Mouse (Mus musculus) midbrain, embryonic 14.5 days (tissue): Measurements from ENCODE around the gene Tnfaip2. TPM values are rescaled to one million over a fixed set of nuclear protein-coding genes. Genes with fewer than 3 reads are reported as not detected.

Experiments used
- ATAC-seq: fragments of 200-750 bp; cut with Nextera tagmentation; 2 replicates; pipeline ENCODE4 v1.8.0; 2017; ENCODE audit warnings: moderate number of reproducible peaks, moderate library complexity; ENCODE audit not compliant: low FRiP score, low TSS enrichment
- DNase-seq: peaks from one replicate; pipeline ENCODE4 v3.0.0-alpha.2; 2015
- H3K27ac ChIP-seq: fragments of 300-500 bp; sonication (generic); replicated peaks from 2 replicates; pipeline ENCODE4 v1.5.1; 2014; ENCODE audit warnings: mild to moderate bottlenecking, low read depth, low read length, moderate library complexity
- H3K27me3 ChIP-seq: fragments of 300-500 bp; sonication (generic); 2 replicates; pipeline ENCODE4 v1.6.1; 2014; ENCODE audit warnings: low read length, control low read depth, mixed read lengths; ENCODE audit not compliant: control insufficient read depth, insufficient read depth
- H3K36me3 ChIP-seq: fragments of 300-500 bp; sonication (generic); 2 replicates; pipeline ENCODE4 v1.6.1; 2014; ENCODE audit warnings: low read length, control low read depth; ENCODE audit not compliant: control insufficient read depth, insufficient read depth
- H3K4me1 ChIP-seq: fragments of 300-500 bp; sonication (generic); 2 replicates; pipeline ENCODE4 v1.6.1; 2014; ENCODE audit warnings: mild to moderate bottlenecking, antibody characterized with exemption, low read length, control low read depth; ENCODE audit not compliant: control insufficient read depth, insufficient read depth
- H3K4me2 ChIP-seq: fragments of 300-500 bp; sonication (generic); 2 replicates; pipeline ENCODE4 v1.6.1; 2014; ENCODE audit warnings: mild to moderate bottlenecking, low read length, moderate library complexity
- H3K4me3 ChIP-seq: fragments of 300-500 bp; sonication (generic); replicated peaks from 2 replicates; pipeline ENCODE4 v1.5.1; 2014; ENCODE audit warnings: low read depth, low read length
- H3K9ac ChIP-seq: fragments of 300-500 bp; sonication (generic); replicated peaks from 2 replicates; pipeline ENCODE4 v1.6.1; 2014; ENCODE audit warnings: mild to moderate bottlenecking, low read length, moderate library complexity
- H3K9me3 ChIP-seq: fragments of 300-500 bp; sonication (generic); 2 replicates; pipeline ENCODE4 v1.6.1; 2016; ENCODE audit warnings: low read length, control low read depth, mixed read lengths; ENCODE audit not compliant: control insufficient read depth
- whole genome bisulfite sequencing: fragments of 180-500 bp; shearing (Covaris S2); extraction: QIAGEN DNeasy Blood & Tissue Kit; methylation state at CpG from one replicate; pipeline ENCODE4 v1.1.7; 2014; 5-methylcytosine and 5-hydroxymethylcytosine counted together
- polyA plus RNA-seq: library from polyadenylated mRNA; unstranded; fragments of >200 nt; fragmentation: Nextera tagmentation; extraction: Ambion mirVana; gene quantifications from 2 replicates; pipeline ENCODE4 v1.2.1, GENCODE M21; 2014

The Tnfaip2 gene
- polyA plus RNA-seq, 1 experiment from 2014 or later = 0.82 TPM

DNA sequence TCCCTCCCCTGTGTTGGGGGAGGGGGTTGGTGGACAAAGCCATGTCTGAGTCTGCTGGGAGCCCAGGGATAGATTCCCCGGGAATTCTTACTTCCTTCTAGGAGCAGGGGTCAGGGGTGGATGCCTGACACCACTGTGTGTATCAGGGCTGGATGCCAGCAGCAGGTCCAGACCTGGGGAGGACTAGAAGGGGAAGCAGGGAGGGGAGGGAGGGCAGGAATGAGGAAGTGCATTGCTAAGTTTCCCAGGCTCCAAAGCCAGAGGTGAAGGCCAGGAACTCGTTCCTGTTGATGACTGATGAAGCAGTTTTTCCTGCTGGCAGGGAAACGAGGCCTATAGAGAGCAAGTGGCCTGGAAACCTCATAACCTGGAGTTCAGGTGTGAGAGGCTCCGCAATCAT, 10.2 kb upstream of the Tnfaip2 start:
- H3K36me3 ChIP-seq = no peaks in the 10 kb centered on the region
- peaks cover 22% of the 10 kb centered on the region for H3K4me1 ChIP-seq
- 27% methylated on average over 4 of the region's 4 CpGs for WGBS
- no peak overlapping the region for H3K27ac ChIP-seq
- no peak overlapping the region for H3K9ac ChIP-seq
- ATAC-seq (no peak), DNase-seq (no peak)
- no peak overlapping the region for H3K4me2 ChIP-seq
- H3K9me3 ChIP-seq = no peaks in the 10 kb centered on the region
- no peak overlapping the region for H3K4me3 ChIP-seq
- H3K27me3 ChIP-seq = peaks cover 49% of the 10 kb centered on the region

GRCm38 (mm10) chr12:111432751-111433331, 9.4 kb upstream of the Tnfaip2 start:
- Histone ChIP-seq H3K27me3 (peaks cover 41% of the 10 kb centered on the region), H3K9me3 (no peaks in the 10 kb centered on the region), H3K4me1 (peaks cover 22% of the 10 kb centered on the region), H3K27ac (no peak overlapping the region), H3K4me2 (no peak overlapping the region), H3K36me3 (no peaks in the 10 kb centered on the region), H3K9ac (no peak overlapping the region), H3K4me3 (no peak overlapping the region)
- DNase-seq (no peak), ATAC-seq (no peak)
- WGBS = 72% methylated on average over 4 of the region's 5 CpGs

- peaks cover 15% of the 10 kb centered on the region for H3K4me1 ChIP-seq
- H3K27ac ChIP-seq = peak overlapping the region; percentile 52; the same call in 1 of the 2 replicates
- no peaks in the 10 kb centered on the region for H3K36me3 ChIP-seq
- H3K27me3 ChIP-seq = peaks cover 27% of the 10 kb centered on the region
- WGBS = 26% methylated on average over 7 of the region's 7 CpGs
- no peak overlapping the region for H3K4me3 ChIP-seq
- no peak overlapping the region for H3K9ac ChIP-seq
- no peaks in the 10 kb centered on the region for H3K9me3 ChIP-seq
- ATAC-seq (peak; percentile 64; the same call in 1 of the 2 replicates), DNase-seq (peak; percentile 80)
- 0 out of 2 replicates have a peak overlapping the region, but pooled peaks have one; percentile 21 for H3K4me2 ChIP-seq
Measured at GRCm38 (mm10) chr12:111434164-111434744, 8.0 kb upstream of the Tnfaip2 start.

DNA sequence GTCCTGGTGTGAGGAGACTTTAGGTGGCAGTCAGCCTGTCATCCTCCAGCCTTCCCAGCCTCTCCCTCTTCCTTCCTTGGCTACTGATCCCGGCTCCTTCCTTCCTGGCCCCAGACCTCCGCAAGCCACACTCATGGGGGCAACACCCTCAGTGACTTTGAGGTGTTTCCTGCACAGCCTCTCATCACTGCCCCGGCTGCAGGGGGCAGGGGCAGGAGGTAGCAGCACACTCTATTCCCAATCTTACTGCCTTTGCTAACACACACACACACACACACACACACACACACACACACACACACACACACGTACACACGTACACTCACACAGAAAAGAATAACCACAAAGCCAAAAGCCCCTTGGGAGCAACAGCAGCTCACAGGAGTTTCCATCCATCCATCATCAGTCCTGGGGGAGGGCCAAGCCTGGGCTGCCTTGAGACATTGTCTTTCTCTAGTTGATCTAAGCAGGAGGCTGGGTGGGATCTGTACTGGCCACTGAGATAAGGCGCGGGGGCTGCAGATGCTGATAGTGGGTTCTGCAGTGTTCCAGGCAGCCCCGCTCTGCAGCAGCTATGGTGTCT, 7.4 kb upstream of the Tnfaip2 start:
- Histone ChIP-seq H3K9ac (no peak overlapping the region), H3K27ac (peak overlapping the region; percentile 52), H3K4me3 (no peak overlapping the region), H3K4me1 (peaks cover 13% of the 10 kb centered on the region), H3K27me3 (peaks cover 23% of the 10 kb centered on the region), H3K9me3 (no peaks in the 10 kb centered on the region), H3K4me2 (0 out of 2 replicates have a peak overlapping the region, but pooled peaks have one; percentile 21), H3K36me3 (no peaks in the 10 kb centered on the region)
- DNase-seq (no peak), ATAC-seq (no peak)
- WGBS = 54% methylated on average over 8 of the region's 8 CpGs

- no peak overlapping the region for H3K27ac ChIP-seq
- ATAC-seq (no peak), DNase-seq (no peak)
- no peak overlapping the region for H3K9ac ChIP-seq
- H3K36me3 ChIP-seq = no peaks in the 10 kb centered on the region
- H3K4me2 ChIP-seq = no peak overlapping the region
- peaks cover 10% of the 10 kb centered on the region for H3K27me3 ChIP-seq
- H3K9me3 ChIP-seq = no peaks in the 10 kb centered on the region
- H3K4me1 ChIP-seq = peaks cover 12% of the 10 kb centered on the region; the same call in 1 of the 2 replicates
- WGBS = 95% methylated on average over 3 of the region's 3 CpGs
- H3K4me3 ChIP-seq = no peak overlapping the region
Measured at GRCm38 (mm10) chr12:111436170-111436569, 6.1 kb upstream of the Tnfaip2 start.

GRCm38 (mm10) chr12:111436640-111437039, 5.6 kb upstream of the Tnfaip2 start:
- WGBS = 77% methylated on average over 8 of the region's 8 CpGs
- no peak for DNase-seq
- H3K9ac ChIP-seq = no peak overlapping the region

DNA sequence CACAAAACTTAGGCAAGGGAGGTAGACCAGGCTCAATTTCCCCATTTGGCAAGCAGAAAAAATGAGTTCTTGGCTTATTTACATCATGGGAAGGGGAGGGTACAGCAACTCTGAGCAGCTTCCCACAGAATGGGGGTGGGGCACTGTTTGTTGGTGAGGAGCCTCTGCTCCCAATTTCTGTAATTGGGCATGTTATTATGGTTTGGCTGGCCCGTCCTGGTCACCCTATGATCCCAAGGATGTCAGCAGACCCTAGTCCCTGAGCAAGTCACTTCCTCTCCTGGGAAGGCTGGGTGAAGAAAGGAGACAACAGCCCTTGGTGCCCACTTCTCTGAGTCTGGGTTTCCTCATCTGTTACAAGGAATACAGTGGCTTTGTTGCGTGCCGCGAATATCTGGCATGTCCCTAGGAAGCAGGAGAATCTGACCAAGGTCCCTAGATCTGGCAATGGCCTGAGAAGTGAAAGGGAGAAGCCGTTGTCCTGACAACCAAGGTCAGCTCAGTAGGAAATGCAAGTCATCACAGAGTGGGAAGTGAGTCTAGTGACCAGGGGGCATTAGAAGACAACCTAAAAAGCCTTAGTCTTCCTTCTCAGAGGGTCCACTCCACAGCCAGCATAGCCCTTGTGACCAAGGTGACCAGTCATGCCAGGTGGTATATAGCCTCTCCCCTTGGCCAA, 4.9 kb upstream of the Tnfaip2 start:
- H3K27ac ChIP-seq = no peak overlapping the region
- H3K4me2 ChIP-seq = no peak overlapping the region
- H3K9ac ChIP-seq = no peak overlapping the region
- H3K9me3 ChIP-seq = no peaks in the 10 kb centered on the region
- ATAC-seq = no peak
- H3K4me1 ChIP-seq = peaks cover 15% of the 10 kb centered on the region; the same call in 1 of the 2 replicates
- DNase-seq = no peak
- 71% methylated on average over 5 of the region's 5 CpGs for WGBS
- H3K4me3 ChIP-seq = no peak overlapping the region
- no peaks in the 10 kb centered on the region for H3K36me3 ChIP-seq
- peaks cover 15% of the 10 kb centered on the region for H3K27me3 ChIP-seq

More at GRCm38 (mm10) chr12:111436640-111437039, 5.6 kb upstream of the Tnfaip2 start:
- Histone ChIP-seq H3K4me1 (peaks cover 12% of the 10 kb centered on the region; the same call in 1 of the 2 replicates), H3K4me2 (no peak overlapping the region), H3K9me3 (no peaks in the 10 kb centered on the region), H3K4me3 (no peak overlapping the region), H3K27ac (no peak overlapping the region), H3K36me3 (no peaks in the 10 kb centered on the region), H3K27me3 (peaks cover 10% of the 10 kb centered on the region; the same call in 1 of the 2 replicates)
- no peak for ATAC-seq

DNA sequence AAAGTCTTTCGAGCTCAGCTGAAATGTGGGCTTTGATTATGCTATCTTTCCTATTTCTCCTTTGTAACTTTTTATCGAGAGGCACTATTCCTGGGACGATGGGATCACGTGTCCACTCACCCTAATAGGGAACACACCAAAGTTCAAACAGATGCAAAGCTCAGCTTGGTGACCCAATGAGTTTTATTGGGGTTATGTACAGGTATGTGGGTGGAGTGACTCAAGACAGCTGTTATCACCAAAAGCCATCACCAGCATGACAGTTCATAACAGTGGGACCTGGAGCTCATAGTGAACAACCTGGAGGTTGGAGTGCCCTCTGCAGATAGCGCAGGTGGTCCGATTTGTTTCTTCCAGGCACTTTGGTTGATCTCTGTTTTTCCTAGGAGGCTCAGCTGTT, 3.4 kb upstream of the Tnfaip2 start:
- H3K27ac ChIP-seq = no peak overlapping the region
- DNase-seq = no peak
- H3K4me3 ChIP-seq = no peak overlapping the region
- H3K9me3 ChIP-seq = no peaks in the 10 kb centered on the region
- no peak for ATAC-seq
- H3K27me3 ChIP-seq = peaks cover 27% of the 10 kb centered on the region
- H3K4me1 ChIP-seq = peaks cover 19% of the 10 kb centered on the region; the same call in 1 of the 2 replicates
- H3K4me2 ChIP-seq = no peak overlapping the region
- no peak overlapping the region for H3K9ac ChIP-seq
- no peaks in the 10 kb centered on the region for H3K36me3 ChIP-seq
- 82% methylated on average over 6 of the region's 6 CpGs for WGBS
